Mouse (Mus musculus) layer of hippocampus, adult 9-10 months (tissue): ENCODE measurements around the gene Flcn.

Experiments used
- DNase-seq: peaks from one replicate; pipeline ENCODE4 v3.0.0; 2022; ENCODE audit warnings: low spot score

Flcn gene

DNA sequence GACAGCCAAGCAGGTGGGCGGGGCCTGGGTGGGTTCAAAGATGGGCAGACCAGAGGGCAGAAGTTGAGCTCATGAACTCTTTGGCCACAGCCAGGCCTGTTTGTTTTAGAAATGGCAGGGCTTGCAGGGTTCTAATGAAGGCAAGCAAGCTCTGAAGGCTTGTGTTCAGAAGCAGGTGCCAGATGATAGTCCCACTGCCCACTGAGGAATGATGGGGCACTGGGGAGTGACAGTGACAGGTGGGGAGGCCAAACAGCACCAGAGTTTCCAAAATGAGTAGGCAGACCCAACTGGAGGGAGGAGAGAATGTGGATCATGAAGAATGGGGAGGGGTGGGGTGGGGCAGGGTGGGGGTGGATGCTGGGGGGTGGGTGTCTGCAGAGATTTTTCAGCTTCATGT, 4.6 kb downstream of the Flcn start:
- no peak for DNase-seq

DNA sequence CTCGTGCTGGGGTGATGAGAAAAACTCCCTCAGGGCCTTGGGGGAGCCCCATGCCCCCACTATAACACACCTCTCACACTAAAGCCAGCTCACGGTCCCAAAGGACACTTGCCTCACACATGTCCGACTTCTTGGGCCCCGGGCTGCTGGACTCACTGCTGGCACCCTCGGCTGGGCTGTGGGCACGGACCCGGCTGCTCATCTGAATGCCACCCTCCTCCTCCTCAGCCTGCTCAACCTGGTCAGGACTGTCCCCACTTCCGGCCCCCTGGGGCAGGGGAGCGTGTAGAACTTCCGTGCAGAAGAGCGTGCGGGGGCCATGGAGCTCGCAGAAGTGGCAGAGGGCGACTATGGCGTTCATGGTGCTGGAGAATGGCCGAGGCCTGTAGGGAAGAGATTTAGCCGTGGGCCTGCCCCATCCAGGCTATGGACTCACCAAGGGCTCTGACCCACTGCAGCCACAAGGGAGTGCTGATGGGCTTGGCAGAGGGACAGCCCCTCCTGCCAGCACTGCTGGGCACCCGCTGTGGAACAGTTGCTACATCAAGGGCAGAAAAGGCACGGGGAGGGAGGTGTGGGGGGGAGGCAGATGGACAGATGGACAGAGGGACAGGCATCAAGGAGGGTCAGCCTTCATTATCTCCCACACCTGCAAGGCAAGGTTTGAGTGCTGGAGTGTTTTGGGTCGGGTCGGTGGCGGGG, 5.3 kb downstream of the Flcn start:
- DNase-seq, result no peak

DNA sequence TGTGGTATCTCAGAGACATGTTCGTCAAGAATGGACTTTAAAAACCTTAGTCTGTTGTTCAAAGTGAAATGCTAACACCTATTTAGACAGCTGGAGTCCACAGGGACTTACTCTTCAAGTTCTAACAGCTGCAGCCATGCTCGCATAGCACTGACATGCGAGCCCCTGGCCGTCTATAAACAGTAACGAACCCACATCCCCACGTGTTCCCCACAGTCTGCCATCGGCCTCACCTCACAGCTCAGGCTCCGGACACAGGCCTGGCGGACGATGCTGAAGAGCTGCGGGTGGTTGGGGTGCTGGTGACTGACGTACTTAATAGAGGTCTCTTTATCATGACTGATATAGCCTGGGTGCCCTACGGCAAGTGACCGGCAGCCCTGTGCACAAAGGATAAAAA, 6.3 kb downstream of the Flcn start:
- no peak for DNase-seq

DNA sequence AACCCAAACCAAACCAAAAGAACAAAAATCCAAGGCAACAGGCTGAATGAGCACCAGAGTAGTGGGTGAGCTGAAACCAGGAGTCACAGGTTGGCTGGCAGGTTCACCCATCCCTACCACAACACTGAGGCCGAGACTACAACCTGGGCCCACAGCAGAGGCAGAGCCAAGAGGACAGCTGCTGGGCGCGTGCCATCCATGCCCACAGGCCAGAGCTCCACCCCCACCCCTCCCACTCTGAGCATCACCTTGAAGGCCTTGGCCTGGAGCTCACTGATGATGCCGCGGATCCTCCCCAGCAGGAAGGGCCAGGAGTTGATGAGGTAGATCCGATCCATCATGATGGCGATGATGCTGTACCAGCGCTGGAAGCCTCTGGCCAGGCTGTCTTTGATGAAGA, 7.9 kb downstream of the Flcn start:
- DNase-seq, result no peak

DNA sequence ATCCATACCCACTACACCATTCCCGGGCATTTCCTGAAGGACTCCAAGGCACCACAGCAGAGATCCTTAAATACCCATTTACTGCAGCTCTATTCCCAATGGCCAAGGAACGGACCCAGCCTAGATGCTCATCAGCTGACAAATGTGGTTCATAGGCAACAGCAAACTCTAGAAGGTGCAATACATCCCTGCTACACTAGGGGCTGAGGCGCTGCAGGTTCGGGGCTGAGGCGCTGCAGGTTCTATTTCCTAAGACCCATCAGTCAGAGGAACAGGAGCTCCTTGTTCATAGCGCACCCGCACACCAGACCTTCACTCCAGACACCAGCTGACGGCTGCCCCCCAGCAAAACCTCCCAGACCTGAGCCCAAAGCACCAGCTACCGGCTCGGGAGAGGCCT, 9.4 kb downstream of the Flcn start:
- DNase-seq, result no peak

DNA sequence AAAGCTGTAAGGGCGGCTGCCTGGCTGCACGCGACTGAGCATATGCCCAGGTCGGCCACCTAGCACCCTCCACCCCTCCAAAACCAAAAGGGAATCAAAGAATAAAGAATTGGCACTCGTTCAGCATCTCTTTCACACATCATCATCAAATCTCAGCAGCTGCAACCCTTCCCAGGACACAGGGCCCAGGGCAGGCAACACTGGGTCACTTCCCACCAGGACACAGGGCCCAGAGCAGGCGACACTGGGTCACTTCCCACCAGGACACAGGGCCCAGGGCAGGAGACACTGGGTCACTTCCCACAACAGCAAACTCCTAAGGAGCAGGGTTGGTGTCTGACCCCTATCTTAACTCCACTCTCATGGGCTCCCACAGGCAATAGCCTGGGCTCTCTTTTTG, 16.4 kb downstream of the Flcn start:
- DNase-seq, result no peak

DNA sequence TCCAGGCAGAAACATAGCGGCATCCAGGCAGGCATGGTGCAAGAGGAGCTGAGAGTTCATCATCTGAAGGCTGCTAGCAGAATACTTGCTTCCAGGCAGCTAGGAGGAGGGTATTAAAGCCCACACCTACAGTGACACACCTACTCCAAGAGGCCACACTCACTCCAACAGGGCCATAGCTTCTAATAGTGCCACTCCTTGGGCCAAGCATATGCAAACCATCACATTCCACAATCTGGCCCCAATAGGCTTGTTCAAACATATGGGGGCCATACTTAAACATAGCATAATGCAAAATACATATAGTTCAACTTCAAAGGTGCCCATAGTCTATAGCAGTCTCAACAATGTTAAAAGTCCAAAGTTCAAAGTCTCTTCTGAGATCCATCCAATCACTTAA, 20.5 kb downstream of the Flcn start:
- DNase-seq, result no peak

DNA sequence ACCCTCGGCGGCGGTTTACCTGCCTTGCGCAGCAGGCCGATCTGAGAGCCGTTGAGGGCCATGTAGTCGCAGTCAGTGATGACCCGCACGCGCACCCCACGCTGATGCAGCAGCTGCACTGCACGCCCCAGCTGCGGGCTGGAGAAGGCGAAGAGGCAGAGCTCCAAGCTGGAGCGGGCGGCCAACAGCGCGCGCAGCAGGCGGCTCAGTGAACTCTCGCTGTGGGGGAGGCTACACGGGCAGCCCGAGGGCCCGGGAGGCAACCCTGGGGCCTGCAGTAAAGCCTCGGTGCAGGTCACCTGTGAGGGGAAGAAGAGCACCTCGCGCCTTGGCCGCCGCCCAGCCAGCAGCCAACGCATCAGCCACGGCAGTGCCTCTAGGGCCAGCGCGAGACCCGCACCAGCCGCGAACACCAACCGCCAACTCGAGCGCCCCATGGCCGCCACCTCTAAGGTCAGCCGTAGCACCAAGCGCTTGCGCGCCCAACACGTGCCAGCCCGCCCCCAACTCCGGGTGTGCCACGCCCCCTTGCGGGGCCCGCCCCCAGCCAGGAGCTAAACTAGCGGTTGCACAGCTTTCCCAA, 22.5 kb downstream of the Flcn start, which contains the start of gene Pld6:
TSS of gene Pld6 (minus strand) at position 447 of the 583 bp plus-strand sequence.
- DNase-seq, result no peak

DNA sequence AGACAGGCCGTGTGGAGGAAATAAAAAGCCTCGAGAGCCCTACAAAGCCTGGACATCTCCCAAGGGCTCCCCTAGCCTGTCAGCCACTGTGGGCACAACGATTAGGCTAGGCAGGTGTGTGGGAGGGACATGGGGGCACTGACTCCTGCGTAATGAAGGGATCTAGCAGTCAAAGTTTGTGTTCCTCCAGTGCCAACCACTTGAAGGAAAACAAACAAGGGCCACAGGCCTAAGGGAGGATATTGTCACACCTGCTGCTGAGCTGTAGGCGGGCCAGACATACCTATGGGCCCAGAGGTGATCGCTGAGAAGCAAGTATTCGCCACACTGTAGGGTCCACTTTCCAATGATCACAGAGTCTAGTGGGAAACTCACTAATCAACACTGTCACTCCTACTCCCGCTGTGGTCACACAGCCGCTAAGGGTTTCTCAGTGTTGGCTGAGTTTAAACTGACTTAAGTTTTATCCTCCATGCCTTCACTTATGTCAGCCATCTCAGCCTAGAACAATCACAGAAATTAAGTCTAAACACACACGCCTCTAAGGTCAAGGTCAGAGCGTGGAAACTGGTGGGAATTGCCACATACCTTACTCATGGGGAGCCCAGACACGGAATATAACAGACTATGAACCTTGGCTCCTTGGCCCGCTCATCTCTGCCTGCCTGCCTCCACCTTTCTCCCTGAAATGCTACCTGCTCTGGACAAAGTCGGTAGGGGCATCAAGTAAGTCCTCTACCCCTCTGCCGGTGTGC, 23.2 kb downstream of the Flcn start:
- DNase-seq, result no peak

DNA sequence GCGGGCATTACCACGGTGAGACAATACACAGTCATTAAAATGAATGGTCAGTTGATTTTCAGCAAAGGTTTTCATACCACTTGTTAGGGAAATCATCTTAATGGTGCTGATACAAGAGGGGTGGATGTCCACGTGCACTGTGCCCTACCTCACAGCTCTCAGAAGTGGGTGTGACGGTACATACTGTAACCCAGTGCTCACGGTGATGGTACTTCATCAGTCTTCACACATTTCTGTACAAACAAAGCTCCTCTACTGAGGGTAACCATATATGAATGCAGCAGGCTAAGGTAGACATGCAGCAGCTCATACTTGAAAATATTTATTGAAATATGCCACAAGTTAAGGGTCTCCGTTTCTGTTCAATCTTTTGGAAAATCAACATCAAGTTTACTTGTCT, 26.2 kb downstream of the Flcn start:
- DNase-seq, result no peak

DNA sequence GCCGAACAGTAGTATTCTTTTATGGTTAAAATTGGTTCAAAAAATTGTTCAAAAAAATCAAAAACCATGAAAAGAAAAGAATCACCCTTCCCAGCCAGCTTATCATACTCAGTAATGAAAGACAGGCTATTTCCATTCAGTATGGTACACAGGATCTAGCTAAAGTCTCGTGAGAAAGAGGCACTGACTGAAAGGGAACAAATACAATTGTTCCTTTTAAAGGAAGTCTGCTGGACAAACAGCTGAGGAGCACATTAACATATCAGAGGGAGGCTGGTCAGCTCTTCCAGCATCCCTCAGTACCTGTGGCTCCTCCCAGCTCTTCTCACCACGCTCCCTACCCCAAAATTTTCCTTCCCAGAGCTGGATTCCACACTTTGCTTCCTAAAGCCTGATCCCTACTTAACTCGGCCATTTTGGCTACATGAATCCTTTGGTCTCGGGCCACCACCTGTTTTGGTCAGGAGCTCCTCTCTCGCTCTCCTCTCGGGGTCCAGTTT, 27.7 kb downstream of the Flcn start:
- DNase-seq, result no peak

DNA sequence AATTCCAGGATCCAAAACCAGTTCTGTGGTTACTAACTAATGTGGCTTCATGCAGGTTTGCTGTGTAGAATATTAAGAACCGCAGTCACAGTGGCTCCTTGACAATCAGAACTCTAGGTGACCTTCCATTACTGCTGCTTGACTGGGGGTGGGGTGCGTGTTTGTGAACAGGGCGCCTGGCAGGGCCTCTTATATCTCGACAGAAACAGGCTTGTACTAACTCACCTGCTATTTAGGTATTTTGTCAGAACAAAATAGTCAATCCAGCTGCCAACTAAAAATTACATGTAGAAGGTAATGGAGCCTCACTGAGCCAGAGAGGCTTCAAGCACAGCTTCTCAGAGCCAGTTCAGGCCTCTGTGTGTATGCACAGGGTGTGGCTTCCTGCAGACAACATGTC, 29.6 kb downstream of the Flcn start:
- no peak for DNase-seq

DNA sequence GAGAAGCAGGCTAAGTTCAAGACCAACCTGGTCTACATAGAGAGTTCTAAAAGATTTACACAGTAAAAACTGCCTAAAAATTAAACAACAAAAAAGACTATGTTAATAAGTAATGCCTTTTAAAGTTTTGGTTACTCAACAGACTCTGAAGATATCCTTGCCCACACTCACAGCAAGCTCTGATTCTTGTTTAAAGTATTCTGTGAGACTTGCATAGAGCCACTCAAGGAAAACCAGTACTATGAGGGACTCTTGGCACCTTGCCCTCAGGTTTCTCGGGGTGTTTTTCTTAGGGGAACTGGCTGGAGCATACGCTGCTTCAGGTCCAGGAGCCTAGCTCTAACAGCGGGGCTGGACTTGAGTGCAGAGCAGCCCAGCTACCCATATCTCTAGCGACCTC, 30.4 kb downstream of the Flcn start:
- DNase-seq, result no peak

DNA sequence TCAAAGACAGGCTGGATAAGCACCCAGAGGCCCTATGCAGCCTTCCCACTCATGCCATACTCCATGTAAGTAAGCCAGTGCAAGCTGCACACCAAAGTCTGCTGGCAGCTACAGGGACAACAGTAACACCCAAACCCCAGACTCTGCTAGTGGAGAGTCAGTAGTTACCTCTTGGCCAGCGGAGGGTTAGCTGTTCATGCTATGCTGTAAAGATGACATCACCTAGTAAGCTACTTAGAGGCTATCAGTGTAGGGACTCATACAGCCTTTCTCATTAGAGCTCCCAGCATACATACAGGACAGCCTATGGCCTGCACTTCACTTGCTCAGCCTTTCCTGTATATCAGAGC, 31.0 kb downstream of the Flcn start:
- DNase-seq, result no peak

DNA sequence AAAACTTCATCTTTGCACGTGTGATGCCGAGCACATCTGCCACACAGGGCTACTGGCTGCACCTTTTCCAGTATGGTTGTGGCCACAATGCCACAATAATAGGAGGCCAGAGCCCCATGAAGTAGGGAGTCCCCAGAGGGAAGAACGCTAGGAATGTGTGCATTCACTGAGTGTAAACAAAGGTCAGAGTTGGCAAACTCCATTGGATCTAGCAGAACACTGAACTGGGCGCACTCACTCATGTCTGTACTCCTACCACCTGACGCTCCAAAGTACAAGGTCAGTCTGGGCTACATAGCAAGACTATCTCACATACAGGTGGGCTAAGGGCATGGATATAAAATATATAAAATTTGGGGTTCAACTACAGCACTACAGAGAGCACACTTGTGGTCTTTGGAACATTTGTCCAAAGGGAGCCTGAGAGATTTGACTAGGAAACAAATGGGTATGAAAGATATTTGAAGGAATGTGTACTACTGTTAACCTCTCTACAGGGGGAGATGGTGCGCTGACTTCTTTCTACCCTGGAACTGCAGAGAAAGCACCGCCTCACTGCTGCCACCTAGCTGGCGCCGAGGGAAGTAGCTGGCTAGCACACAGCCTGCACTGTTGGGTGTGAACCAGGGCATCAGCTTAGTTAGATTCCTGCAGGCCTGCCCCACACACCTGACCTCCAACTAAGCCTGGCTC, 31.5 kb downstream of the Flcn start:
- DNase-seq, result no peak

DNA sequence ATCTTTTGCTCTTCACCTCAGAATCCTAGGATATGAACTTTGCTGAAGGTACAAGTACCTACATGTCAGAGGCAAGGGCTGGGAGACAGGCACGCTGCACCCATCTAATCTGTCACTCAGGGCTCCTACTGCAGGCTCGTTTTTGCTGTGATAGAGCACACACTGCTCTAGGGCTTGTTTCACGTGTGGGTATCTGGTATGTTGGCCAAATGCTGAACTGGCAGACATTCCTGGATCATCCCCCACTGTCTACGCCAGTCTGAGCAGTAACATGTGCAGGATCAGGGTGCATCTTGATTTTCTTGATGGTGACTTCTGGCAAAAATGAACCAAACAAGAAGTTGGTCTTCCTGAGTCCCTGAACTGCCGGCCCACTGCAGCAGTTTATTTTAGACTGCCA, 32.6 kb downstream of the Flcn start:
- no peak for DNase-seq

DNA sequence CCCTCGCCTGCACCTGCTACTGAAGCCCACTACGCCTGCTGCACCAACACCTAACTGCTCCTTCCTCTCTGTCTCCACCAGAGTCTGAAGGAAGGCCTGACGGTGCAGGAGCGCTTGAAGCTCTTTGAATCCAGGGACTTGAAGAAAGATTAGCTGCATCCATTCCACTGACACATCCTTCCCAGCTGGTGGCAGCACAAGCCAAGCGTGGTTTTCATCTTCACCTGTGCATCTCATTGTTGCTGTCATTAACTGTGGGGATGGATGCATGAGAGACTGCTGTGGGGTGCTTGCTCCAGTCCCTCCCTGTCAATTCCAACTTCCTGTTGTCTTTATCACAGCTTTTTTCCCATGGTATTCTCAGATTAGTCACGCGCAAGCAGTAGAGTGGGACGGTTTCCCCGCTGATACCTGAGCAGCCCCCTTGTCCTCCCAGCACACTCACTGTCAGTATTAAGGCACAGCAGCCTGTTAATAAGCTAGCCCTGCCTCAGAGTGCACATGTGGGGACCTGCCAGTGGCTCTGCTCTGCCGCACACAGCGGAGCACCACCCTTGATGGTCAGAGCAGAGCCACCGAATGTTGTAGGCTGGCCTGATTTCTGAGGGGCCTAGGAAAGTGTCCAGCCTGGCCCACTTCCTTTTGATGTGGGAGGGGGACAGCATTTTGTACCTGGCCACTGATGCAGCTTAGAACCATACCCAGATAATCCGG, 34.2 kb downstream of the Flcn start:
- DNase-seq, result no peak

DNA sequence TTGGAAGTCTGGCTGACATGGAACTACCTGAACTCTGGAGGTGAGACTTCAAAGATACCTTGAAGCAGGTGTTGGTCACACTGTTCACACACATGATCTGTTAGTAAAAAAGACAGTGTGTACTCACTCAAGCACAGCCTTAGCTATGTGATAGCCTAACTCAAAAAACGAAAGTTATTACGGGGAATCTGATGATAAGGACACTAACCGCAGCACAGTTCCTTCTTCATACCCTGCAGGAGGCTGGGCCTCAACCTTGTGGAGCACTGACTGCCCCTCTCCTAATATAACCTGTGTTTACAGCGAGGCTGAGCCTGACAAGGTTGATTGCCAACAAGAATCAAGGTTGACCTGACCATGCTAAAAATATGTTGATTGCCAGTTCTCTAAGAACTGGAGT, 35.3 kb downstream of the Flcn start:
- no peak for DNase-seq

DNA sequence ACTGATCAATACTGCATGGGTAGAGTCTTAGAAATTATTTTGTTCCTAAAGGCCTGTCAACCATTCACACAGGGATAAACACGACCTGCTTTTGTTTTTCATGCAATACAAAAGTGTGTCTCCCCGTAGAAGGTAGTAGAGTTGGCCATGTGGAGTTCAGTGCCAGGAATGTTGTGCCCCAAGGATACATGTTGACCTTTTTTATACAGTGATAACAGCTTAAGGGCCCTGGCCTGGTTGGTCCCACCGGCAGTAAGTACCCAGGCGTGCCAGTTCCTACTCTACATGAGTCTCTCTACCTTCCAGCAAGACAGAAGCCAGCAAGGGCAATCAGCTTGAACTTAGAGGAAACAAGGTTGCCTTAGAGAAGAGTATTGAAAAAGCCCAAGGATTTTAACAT, 36.9 kb downstream of the Flcn start:
- no peak for DNase-seq

DNA sequence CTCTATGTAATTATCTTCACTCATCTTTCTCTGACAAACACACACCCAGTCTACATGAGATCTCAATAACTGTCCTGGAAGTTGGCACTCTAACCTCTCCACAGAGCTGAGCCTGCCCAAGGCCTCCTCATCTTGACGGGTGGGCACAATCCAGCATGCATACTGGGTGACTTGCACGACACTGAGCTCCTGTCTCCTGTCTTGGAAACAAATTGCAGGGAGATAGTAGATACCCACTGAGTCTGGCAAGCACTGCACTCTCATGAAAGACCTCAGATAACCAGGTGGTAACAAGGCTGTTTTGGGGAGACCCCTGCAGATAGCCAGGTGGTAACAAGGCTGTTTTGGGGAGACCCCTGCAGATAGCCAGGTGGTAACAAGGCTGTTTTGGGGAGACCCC, 37.5 kb downstream of the Flcn start:
- DNase-seq, result no peak

DNA sequence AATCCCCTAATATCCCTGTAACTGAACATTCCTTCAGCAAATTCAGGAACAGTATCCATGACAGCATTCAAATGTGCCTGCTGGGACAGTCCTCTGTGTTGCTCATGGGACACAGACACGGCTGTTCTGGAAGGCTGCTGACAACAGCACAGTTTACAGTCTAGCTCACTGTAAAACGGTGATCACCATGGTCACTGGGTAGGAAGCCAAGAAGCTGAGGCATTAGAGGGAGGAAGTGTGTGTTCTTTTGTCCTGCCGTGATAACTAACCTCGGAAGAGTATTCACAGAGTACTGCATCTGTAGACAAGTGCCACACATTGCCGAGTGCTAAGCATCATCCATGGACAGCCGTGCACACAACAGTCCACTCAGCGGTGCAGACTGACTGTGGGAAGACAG, 39.1 kb downstream of the Flcn start:
- DNase-seq, result no peak

DNA sequence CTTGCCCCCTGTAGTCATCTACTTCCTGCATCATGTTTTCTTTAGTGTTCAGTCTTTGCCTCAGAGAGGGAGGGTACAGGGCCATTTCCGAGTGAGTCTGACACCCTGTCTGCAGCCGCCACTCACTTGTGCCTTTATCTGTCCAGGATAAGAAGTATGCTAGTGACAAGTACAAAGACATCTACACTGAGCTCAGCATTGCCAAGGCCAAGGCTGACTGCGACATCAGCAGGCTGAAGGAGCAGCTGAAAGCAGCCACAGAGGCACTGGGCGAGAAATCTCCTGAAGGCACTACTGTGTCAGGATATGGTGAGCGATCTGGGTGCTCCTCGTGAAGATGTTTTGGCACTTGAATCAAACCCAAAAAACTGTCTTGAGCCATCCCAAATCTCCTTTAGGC, 40.1 kb downstream of the Flcn start:
- DNase-seq, result no peak
